Mouse (Mus musculus) forebrain, embryonic 10.5 days (tissue): ENCODE results near the gene Rfx5. TPM values are rescaled to one million over a fixed set of nuclear protein-coding genes. Genes with fewer than 3 reads are reported as not detected.
A peak's percentile ranks its signal among the peaks of the same experiment; 100 is the strongest.
"Not testable (repeated sequence)": the region's sequence is repeated elsewhere in the genome, so short reads cannot be mapped to it uniquely, and the experiment has no call there.

Source experiments
- DNase-seq: peaks from one replicate; pipeline ENCODE4 v3.0.0-alpha.2; 2017; ENCODE audit warnings: low spot score; ENCODE audit errors: extremely low spot score
- H3K27ac ChIP-seq: fragments of 300-500 bp; sonication (generic); 2 replicates; pipeline ENCODE4 v1.5.1; 2016; ENCODE audit warnings: mild to moderate bottlenecking
- H3K27me3 ChIP-seq: fragments of 300-500 bp; sonication (generic); 2 replicates; pipeline ENCODE4 v1.6.1; 2016; ENCODE audit warnings: mild to moderate bottlenecking; ENCODE audit not compliant: poor library complexity, severe bottlenecking
- H3K36me3 ChIP-seq: fragments of 300-500 bp; sonication (generic); replicated peaks from 2 replicates; pipeline ENCODE4 v1.6.1; 2016; ENCODE audit warnings: mild to moderate bottlenecking, moderate library complexity
- H3K4me1 ChIP-seq: fragments of 300-500 bp; sonication (generic); 2 replicates; pipeline ENCODE4 v1.6.1; 2016
- H3K4me3 ChIP-seq: fragments of 300-500 bp; sonication (generic); 2 replicates; pipeline ENCODE4 v1.5.1; 2016; ENCODE audit warnings: mild to moderate bottlenecking, moderate library complexity
- H3K9me3 ChIP-seq: fragments of 300-500 bp; sonication (generic); 2 replicates; pipeline ENCODE4 v1.6.1; 2016; ENCODE audit warnings: mild to moderate bottlenecking, moderate library complexity
- WGBS: fragments of 180-500 bp; shearing (Covaris S2); methylation state at CpG from one replicate; pipeline ENCODE4 v1.1.7; 2016; 5-methylcytosine and 5-hydroxymethylcytosine counted together
- polyA plus RNA-seq: library from polyadenylated mRNA; unstranded; fragments of >200 nt; fragmentation: Nextera tagmentation; extraction: Ambion mirVana; gene quantifications from 2 replicates; pipeline ENCODE4 v1.2.1, GENCODE M21; 2016

Rfx5 gene
- polyA plus RNA-seq, 1 experiment from 2014 or later, result 5.2 TPM

- not testable (repeated sequence) for H3K4me1 ChIP-seq, H3K9me3 ChIP-seq, H3K27ac ChIP-seq, H3K4me3 ChIP-seq, H3K27me3 ChIP-seq, H3K36me3 ChIP-seq, DNase-seq
- WGBS, result 30% methylated on average over 4 of the region's 4 CpGs
Measured at GRCm38 (mm10) chr3:94943706-94944105, 10.2 kb upstream of the Rfx5 start.

GRCm38 (mm10) chr3:94948066-94948614 is 5.7 kb upstream of the Rfx5 start:
- Histone ChIP-seq H3K9me3 (no peaks in the 10 kb centered on the region), H3K27ac (no peak overlapping the region), H3K4me1 (peaks cover 6% of the 10 kb centered on the region), H3K36me3 (peaks cover 7% of the 10 kb centered on the region; the same call in 1 of the 2 replicates), H3K4me3 (no peak overlapping the region), H3K27me3 (no peaks in the 10 kb centered on the region)
- WGBS, result 66% methylated on average over 3 of the region's 3 CpGs
- DNase-seq, result no peak

- no peaks in the 10 kb centered on the region for H3K27me3 ChIP-seq
- H3K27ac ChIP-seq, result no peak overlapping the region
- peaks cover 7% of the 10 kb centered on the region; the same call in 1 of the 2 replicates for H3K36me3 ChIP-seq
- H3K4me1 ChIP-seq, result peaks cover 16% of the 10 kb centered on the region
- no peak overlapping the region for H3K4me3 ChIP-seq
- DNase-seq, result no peak
- WGBS, result 86% methylated on average over 3 of the region's 3 CpGs
- no peaks in the 10 kb centered on the region for H3K9me3 ChIP-seq
Measured at GRCm38 (mm10) chr3:94949645-94950044, 4.2 kb upstream of the Rfx5 start.

- peaks cover 26% of the 10 kb centered on the region for H3K4me1 ChIP-seq
- WGBS, result 69% methylated on average over 5 of the region's 5 CpGs
- no peak overlapping the region; the same call in 1 of the 2 replicates for H3K27ac ChIP-seq
- H3K4me3 ChIP-seq, result peak overlapping the region; percentile 84; the same call in 1 of the 2 replicates
- peaks cover 37% of the 10 kb centered on the region for H3K36me3 ChIP-seq
- H3K27me3 ChIP-seq, result no peaks in the 10 kb centered on the region
- no peaks in the 10 kb centered on the region for H3K9me3 ChIP-seq
- no peak for DNase-seq
Measured at GRCm38 (mm10) chr3:94952806-94953205, 1.1 kb upstream of the Rfx5 start.

- 24% methylated on average over 9 of the region's 9 CpGs for WGBS
- Histone ChIP-seq H3K4me1 (peaks cover 26% of the 10 kb centered on the region), H3K27ac (peak overlapping the region; percentile 98), H3K9me3 (no peaks in the 10 kb centered on the region), H3K4me3 (peak overlapping the region; percentile 84), H3K36me3 (peaks cover 42% of the 10 kb centered on the region), H3K27me3 (no peaks in the 10 kb centered on the region)
- DNase-seq, result no peak
Measured at GRCm38 (mm10) chr3:94953384-94953763, 501 bp upstream of the Rfx5 start.

GRCm38 (mm10) chr3:94958295-94958694 is 4.4 kb downstream of the Rfx5 start:
- Histone ChIP-seq H3K4me1 (peaks cover 19% of the 10 kb centered on the region), H3K27ac (no peak overlapping the region), H3K9me3 (no peaks in the 10 kb centered on the region), H3K4me3 (no peak overlapping the region), H3K36me3 (peaks cover 45% of the 10 kb centered on the region), H3K27me3 (no peaks in the 10 kb centered on the region)
- no peak for DNase-seq
- 93% methylated on average over 8 of the region's 8 CpGs for WGBS

GRCm38 (mm10) chr3:94959871-94960270 is 6.0 kb downstream of the Rfx5 start:
- peaks cover 7% of the 10 kb centered on the region for H3K4me1 ChIP-seq
- peaks cover 45% of the 10 kb centered on the region for H3K36me3 ChIP-seq
- H3K27me3 ChIP-seq, result no peaks in the 10 kb centered on the region
- no peak overlapping the region for H3K27ac ChIP-seq
- DNase-seq, result no peak
- 53% methylated on average over 8 of the region's 8 CpGs for WGBS
- no peak overlapping the region for H3K4me3 ChIP-seq
- H3K9me3 ChIP-seq, result no peaks in the 10 kb centered on the region

GRCm38 (mm10) chr3:94960322-94960721 is 6.4 kb downstream of the Rfx5 start:
- peaks cover 3% of the 10 kb centered on the region for H3K4me1 ChIP-seq
- WGBS, result 55% methylated on average over 5 of the region's 5 CpGs
- DNase-seq, result no peak
- H3K4me3 ChIP-seq, result no peak overlapping the region
- H3K9me3 ChIP-seq, result no peaks in the 10 kb centered on the region
- H3K27me3 ChIP-seq, result no peaks in the 10 kb centered on the region
- no peak overlapping the region for H3K27ac ChIP-seq
- peaks cover 41% of the 10 kb centered on the region for H3K36me3 ChIP-seq

- 95% methylated on average over 1 of the region's 1 CpGs for WGBS
- no peaks in the 10 kb centered on the region for H3K4me1 ChIP-seq
- H3K4me3 ChIP-seq, result no peak overlapping the region
- H3K9me3 ChIP-seq, result no peaks in the 10 kb centered on the region
- H3K36me3 ChIP-seq, result no peaks in the 10 kb centered on the region
- H3K27ac ChIP-seq, result no peak overlapping the region
- DNase-seq, result no peak
- no peaks in the 10 kb centered on the region for H3K27me3 ChIP-seq
Measured at GRCm38 (mm10) chr3:94964989-94965388, 11.1 kb downstream of the Rfx5 start.

GRCm38 (mm10) chr3:94965878-94966277 is 12.0 kb downstream of the Rfx5 start:
- Histone ChIP-seq H3K4me1 (no peaks in the 10 kb centered on the region), H3K9me3 (no peaks in the 10 kb centered on the region), H3K27me3 (no peaks in the 10 kb centered on the region), H3K4me3 (no peak overlapping the region), H3K27ac (no peak overlapping the region), H3K36me3 (no peaks in the 10 kb centered on the region)
- WGBS, result 77% methylated on average over 1 of the region's 1 CpGs
- no peak for DNase-seq

- Histone ChIP-seq H3K36me3 (peaks cover 6% of the 10 kb centered on the region), H3K9me3 (no peaks in the 10 kb centered on the region), H3K4me3 (no peak overlapping the region), H3K27ac (no peak overlapping the region), H3K4me1 (peaks cover 19% of the 10 kb centered on the region), H3K27me3 (no peaks in the 10 kb centered on the region)
- 87% methylated on average over 3 of the region's 3 CpGs for WGBS
- no peak for DNase-seq
Measured at GRCm38 (mm10) chr3:94972552-94972951, 18.7 kb downstream of the Rfx5 start.

- peaks cover 15% of the 10 kb centered on the region for H3K36me3 ChIP-seq
- H3K27me3 ChIP-seq, result no peaks in the 10 kb centered on the region
- no peak for DNase-seq
- peaks cover 19% of the 10 kb centered on the region for H3K4me1 ChIP-seq
- H3K9me3 ChIP-seq, result no peaks in the 10 kb centered on the region
- WGBS, result 90% methylated on average over 5 of the region's 5 CpGs
- peak overlapping the region; percentile 97; the same call in 1 of the 2 replicates for H3K27ac ChIP-seq
- peak overlapping the region; percentile 68 for H3K4me3 ChIP-seq
Measured at GRCm38 (mm10) chr3:94973620-94974019, 19.7 kb downstream of the Rfx5 start.

GRCm38 (mm10) chr3:94974026-94974527 is 20.2 kb downstream of the Rfx5 start:
- WGBS, result 19% methylated on average over 9 of the region's 9 CpGs
- Histone ChIP-seq H3K36me3 (peaks cover 15% of the 10 kb centered on the region), H3K9me3 (no peaks in the 10 kb centered on the region), H3K4me3 (peak overlapping the region; percentile 68), H3K4me1 (peaks cover 19% of the 10 kb centered on the region), H3K27ac (peak overlapping the region; percentile 97), H3K27me3 (no peaks in the 10 kb centered on the region)
- DNase-seq, result no peak
